Mouse (Mus musculus) induced T-regulatory cell, adult 2 months (primary cell): ENCODE results near the gene Mettl1.
A peak's percentile ranks its signal among the peaks of the same experiment; 100 is the strongest.
"Not testable (repeated sequence)": the region's sequence is repeated elsewhere in the genome, so short reads cannot be mapped to it uniquely, and the experiment has no call there.

Experiments
- DNase-seq: peaks from one replicate; pipeline ENCODE4 v3.0.0-alpha.2; 2012; ENCODE audit warnings: low read depth

Gene Mettl1

DNA sequence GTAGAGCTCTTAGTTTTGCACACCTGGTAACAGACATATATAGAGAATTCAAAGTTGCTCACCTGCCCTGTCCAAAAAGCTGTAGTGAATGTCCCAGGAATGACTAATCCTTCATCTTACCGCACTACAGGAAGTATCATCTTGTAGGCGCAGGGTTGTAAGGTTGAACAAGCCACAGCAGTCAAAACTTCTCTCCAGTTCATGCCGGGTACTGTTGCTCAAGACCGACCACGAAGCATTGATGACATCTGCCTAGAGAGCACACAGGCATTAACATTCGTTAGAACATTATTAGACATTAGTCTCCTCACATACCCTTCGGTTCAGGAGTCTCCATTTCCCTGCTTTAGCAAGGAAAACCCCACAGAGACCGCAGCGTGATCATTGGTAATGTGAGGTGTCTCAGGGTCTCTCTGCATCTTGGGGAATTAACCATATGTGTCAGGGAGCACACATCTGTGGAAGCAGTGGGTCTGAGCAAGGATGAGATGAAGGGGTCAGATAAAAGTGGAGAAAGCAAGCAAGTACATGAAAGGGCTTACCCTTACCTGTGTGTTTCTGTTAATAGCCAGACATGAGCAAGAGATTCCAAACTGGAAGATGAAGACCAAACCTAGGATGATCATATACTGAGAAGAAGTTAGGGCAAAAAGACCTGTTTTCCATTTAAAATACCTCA is 27.3 kb downstream of the Mettl1 start:
- no peak for DNase-seq

DNA sequence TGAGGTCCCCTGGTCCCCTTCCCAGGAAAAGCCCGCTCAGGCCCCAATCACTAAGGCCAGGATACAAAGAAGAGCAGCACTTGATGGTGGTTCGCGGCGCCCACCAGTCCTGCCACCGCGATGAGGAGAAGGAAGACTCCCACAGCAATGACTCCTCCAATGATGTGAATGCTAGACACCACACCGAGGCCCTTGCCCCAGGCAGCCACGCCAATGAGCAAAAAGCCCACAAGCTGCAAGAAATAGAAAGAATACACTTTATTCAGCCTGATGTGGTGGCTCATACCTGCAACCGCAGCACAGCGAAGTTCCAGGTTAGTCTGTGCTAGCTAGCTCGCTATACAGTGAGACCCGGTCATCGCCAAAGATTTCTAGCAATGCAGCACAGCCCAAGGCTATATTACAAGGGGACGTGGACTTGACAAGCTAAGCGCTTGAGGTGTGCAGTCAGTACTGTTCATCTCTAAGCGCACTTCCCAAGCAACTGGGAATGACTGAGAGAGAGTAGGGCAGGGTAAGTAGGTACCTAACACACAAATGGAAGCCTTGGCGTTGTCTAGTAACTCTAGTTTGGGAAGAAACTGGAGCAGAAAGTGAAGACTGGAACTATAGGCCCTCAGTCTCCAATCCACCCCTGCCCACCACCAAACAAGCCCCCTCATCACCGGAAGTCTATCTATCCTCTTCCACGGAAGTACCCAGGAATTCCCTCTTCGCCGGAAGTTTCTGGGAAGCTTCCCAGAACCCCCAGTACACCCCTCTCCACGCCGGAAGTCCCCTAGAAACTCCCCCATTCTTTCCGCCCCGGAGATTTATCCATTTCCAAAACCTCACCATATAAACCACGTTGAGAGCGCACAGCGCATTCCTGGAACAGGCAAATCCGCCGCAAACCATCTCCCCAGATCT is 28.3 kb downstream of the Mettl1 start:
- peak; percentile 52 for DNase-seq

DNA sequence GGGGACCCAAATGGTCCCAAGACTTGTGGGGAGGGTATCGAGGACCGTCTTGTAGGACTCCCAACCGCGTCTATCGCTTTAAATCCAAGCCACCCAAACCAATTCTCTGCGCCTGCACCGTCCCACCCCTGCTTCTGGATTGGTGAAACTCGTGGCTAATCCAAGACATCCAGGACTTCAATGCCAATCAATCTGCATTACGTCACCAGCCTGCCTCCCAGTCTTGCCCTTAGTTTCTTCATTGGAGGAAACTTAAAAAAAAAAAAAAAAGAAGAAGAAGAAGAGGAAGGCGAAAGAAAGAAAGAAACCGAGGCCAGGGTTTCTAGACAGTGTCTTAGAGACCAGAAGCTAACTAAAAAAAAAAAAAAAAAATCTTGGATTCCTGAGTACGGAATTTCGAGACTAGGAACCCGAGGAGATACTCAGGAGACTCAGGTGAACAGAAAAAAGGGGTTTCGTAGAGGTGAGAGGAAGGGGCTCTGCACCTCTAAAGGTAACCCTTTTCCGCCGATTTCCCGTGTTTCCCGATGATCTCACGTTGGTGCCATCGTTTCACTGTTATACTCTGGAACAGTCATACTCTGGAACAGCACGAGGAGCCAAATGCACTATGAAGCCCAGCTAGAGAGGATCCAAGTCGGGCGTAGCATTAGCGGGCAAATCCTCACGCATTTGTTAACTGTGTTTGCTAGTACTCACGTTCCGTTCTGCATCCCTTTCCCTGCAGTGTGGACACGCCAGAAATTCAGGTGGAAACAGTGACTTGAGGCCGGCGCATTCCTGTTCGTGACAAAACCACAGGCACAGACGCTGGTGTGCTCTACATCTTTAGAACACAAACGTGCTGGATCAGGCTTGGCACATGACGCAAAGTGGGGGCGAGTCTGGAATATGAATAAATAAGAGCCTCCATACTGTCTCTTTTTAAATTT is 29.2 kb downstream of the Mettl1 start, which contains the start of gene Tspan31:
Gene Tspan31, minus strand, starts transcription at position 75 of the 932 bp plus-strand sequence.
- DNase-seq = peak; percentile 88

DNA sequence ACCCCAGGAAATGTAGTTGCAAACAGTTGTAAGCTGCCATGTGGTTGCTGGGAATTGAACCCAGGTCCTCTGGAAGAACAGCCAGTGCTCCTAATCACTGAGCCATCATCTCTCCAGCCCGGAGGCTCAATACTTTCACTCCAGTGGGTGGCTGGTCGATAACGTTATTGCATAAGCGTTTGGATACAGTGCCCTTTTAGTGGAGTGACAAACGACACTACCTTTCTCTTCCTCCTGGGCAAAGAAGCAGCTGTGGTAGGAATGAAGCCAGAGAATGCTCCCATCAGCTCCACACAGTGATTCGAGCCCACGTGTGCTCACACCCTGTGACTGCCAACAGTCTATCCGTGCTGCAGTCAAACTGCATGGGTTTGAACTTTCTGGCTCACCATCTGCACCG is 30.0 kb downstream of the Mettl1 start:
- no peak for DNase-seq

DNA sequence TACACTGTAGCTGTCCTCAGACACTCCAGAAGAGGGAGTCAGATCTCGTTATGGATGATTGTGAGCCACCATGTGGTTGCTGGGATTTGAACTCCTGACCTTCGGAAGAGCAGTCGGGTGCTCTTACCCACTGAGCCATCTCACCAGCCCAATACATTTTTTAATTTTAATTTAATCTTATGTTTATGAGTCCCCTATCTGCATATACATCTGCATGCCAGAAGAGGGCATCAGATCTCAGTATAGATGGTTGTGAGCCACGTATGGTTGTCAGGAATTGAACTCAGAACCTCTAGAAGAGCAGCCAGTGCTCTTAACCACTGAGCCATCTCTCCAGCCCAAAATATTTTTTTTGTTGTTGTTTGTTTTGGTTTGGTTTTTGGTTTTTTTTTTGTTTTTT is 31.1 kb downstream of the Mettl1 start:
- DNase-seq = not testable (repeated sequence)

DNA sequence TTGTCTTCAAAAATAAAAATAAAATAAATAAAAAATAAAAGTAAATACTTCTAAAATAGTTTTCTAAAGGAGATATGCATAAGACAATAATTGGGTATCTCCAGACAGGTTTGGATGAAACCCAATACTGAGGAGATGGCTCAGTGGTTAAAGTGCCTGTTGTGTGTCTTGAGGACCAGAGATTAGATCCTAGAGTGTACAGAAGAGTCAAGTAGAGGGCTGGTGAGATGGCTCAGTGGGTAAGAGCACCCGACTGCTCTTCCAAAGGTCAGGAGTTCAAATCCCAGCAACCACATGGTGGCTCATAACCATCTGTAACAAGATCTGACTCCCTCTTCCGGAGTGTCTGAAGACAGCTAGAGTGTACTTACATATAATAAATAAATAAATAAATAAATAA is 31.8 kb downstream of the Mettl1 start:
- not testable (repeated sequence) for DNase-seq

DNA sequence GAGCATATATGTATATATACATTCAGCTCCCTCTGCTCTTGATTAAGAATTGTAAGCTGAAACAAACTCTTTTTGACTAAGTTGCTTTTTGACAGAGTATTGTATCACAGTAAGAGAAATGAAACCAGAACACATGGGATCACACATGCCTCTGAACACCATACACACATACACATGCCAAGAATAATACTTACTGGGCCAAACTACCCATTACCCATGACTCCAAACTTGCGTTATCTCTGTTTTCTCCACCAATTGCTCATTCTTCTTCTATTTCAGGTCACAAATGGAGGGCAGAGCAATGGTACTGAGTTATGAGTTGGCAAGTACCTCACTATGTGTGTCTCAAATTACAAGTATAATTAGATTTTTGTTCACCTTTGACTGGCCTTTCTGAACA is 32.8 kb downstream of the Mettl1 start:
- no peak for DNase-seq

DNA sequence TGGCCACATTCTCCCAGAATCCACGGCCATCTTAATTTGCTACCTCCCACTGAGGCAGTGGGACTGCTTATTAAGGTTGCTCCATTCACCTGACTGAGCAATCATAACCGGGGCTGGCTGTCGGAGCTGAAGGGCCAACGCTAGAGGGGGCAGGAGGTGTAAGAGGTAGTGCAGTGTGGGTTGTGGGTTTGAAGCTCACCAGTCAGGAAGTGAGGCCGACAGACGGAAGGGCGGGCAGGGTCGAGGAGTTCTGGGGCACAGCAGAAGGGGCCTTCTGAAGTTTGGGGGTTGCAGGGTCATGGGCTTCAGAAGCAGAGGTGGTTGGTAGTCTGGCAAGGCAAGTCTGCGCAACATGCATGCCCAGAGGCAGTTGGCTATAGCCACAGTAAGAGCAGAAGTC is 33.9 kb downstream of the Mettl1 start, which contains the start of gene Agap2:
Gene Agap2, plus strand, starts transcription at position 205 of the 400 bp plus-strand sequence.
- peak; percentile 93 for DNase-seq

DNA sequence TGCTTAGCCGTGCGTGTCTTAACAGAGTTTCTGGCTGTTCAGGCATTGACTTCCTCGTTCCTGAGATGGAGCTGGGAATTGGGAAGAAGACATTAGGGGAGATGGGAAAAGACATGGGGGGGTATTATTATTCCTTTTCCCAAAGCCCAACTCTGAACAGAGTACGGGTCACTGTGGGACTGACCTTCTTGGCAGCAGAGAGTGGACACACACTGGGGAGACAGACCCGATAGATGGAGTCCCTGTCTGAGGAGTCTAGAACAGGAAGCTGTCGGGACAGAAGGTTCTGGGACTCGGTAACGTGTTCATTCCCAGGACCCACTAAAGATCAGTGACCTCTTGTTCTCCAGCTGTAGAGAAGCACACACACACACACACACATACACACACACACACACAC is 34.4 kb downstream of the Mettl1 start:
- no peak for DNase-seq

DNA sequence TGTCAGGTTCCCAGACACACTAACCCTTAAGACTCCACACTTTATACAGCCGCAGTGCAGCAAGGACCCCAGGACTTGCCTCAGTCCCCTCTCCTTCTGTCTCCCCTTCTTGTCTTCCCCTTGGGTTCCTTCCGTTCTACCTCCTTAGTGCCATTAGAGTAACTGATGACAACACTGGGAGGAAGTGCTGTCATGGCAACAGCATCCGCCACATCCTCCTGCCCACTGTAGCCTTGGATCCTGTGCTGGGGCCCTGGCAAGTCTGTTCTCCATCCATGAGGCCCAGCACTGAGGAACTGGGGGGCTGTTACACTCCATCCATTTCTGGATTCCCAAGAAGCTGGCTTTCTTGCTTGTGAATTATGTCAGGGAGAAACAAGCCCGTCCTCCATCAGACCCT is 34.9 kb downstream of the Mettl1 start:
- peak; percentile 90 for DNase-seq

DNA sequence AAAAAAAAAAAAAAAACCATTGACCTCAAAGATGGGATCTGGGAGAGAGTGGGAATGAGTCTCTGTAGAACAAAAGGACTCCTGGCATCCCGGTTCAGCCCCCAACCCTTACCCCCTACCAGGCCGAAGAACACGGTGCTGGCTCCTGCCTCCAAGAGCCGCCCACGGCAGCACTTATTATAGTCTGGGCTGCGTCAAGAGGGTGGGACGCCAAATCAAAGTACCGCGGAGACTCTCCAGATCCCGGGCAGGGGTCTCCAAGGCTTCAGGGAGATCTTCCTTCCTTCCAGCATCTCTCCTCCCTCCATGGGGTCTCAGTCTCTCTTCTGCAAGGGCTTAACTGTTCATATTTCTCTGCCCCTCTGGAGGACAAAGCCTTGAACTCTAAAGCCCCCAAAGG is 36.3 kb downstream of the Mettl1 start:
- no peak for DNase-seq

DNA sequence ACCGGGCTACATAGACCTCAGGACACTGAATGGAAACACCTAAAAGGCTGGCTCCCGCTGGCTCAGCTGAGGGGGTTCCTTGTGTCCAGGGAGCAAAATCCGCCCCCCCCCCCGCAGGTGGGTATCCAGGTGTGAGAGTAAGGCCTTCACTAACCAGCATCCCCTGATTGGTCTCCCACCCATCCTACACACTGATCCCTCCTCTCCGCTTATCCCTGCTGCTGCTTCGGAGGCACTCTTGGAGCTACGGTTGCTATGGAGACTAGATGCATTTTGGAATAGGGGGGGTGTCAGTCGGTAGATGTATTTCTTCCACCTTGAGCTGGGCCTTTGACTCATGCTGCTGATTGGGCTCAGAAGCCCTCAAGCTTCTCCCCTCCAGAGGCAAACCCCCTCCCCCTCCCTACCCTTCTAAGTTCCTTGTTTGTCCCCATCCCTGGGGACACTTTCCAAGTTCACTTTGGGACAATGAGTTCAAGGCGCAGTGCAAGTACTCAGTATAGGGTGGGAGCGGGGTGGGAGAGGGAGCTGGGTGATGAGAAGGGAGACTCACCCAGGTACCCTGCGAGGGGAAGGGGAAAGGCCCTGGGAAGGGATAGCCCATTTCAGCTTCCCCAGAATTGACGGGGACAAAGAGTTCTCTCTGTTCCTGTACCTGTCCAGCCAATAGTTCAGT is 36.9 kb downstream of the Mettl1 start:
- DNase-seq = no peak

DNA sequence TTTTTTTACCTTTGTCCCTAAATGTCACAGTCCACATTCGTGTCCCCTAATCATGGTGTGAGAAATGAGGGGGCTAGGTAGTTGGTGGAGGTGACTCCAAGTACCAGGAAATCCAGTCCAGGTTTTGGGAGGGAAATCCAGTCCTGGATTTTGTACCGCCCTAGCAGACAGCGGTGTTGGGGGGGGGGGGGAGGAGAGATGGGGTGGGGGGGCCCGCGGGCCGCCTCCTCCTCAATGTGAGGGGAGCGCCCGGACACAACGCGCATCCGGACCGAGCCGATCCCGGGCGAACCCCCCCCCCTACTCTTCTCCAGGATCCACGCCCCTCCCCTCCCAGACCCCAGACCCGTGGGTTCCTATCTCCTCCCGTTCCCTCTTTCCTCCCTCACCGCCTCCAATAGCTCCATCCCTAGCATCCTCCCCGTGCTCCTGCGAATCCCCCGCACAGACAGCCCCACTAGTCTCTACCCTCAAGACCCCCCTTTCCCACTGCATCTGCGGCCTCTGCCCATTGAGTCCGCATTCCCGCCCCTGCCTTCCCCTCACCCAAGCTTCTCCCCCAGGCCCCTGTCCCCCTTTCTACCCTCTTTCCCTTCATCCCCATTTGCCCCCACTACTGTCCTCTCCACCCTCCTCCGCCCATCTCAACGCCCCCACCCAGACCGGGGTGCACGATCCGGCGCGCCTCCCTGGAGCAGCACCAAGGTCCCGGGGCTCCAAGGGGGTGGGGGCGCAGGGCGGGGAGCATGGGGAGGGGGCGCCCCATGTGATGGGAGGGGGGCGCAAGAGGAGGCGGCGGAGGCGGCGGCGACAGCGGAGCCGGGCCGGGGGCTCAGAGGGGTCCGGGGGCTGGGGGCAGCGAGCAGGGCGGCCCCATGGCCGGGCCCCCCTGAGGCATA is 37.7 kb downstream of the Mettl1 start:
- DNase-seq = no peak

DNA sequence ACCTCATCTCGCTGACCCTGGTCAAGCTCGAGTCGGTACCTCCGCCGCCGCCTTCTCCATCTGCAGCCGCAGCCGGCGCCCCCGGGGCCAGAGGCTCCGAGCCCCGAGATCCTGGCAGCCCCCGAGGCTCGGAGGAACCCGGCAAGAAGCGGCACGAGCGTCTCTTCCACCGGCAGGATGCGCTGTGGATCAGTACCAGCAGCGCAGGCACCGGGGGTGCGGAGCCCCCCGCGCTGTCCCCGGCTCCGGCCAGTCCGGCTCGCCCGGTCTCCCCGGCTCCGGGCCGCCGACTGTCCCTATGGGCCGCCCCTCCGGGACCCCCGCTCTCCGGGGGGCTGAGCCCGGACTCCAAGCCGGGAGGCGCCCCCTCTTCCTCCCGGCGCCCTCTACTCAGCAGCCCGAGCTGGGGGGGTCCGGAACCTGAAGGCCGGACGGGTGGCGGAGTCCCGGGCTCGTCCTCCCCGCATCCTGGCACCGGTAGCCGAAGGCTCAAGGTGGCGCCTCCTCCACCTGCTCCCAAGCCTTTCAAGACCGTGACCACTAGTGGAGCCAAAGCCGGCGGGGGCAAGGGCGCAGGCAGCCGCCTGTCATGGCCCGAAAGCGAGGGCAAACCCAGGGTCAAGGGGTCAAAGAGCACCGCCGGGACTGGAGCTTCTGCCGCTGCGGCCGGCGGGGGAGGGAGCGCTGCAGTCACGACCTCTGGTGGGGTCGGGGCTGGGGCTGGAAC is 38.6 kb downstream of the Mettl1 start:
- no peak for DNase-seq

DNA sequence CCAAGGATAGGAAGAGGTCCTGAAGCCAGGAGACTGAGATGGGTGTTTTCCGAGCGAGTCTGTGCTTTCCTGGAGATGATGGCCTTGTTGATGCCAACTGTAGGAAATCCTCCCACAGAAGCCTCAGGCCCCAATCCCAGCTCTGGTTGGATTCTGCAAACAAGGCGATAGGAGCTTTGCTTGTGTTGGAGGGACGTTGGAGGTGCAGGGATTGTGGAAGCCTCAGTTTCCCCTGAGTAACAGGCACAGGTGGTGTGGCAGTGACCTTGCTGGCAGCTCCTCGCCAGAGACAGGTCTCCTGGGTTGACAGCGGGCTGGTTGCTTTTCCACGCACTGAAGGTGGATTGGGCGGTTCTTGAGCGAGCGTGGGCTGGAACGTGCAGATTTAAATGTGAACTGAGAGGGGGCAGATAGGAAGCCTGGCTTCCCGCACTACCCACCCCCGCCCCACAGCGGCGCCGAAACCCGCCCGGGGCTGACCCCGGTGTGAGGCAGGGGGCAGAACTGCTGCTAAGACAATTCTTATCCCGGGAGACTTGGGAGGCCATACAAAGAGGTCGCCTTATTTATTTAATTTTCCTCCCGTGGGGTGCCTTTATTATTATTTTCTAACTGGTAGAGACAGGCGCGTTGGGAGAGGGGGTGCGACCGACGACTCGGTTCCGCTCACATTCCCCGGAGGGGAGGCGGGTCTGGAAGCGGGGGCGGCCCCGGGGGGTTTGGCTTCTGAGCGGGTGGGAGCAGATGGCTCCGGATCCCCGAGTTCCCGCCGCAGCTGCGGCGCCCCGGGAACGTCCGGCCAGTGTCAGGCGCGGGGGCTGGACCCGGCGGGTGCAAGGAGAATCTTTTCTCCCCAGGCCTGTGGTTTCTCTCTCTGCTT is 39.9 kb downstream of the Mettl1 start:
- DNase-seq = no peak

DNA sequence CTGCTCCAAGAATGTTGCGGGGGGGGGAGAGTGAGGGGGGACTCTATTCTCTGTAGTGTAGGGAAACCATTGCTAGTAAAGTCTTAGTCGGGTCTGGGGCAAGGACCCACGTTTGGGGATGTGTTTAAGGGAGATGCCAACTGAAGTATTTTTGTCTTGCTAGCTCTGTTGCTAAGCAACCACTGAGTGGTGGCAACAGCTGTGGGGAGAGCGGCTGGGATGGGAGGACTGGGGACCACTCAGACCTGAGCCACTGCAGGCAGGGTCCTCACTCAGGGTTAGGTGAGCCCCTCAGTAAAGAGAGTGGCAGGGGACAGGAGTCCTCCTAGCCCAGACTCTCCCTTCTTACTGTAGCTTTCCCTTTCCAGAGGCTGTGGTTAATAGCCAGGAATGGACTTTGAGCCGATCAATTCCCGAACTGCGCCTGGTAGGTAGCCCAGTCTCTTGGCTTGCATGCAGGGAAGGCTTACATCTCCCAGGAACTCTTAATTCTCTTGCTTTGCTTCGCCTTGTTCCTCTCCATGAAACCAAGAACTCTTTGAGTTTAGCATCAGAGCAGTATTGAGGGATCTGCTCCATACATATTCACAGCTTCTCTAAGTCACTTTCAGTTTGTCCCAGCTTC is 40.9 kb downstream of the Mettl1 start:
- no peak for DNase-seq

DNA sequence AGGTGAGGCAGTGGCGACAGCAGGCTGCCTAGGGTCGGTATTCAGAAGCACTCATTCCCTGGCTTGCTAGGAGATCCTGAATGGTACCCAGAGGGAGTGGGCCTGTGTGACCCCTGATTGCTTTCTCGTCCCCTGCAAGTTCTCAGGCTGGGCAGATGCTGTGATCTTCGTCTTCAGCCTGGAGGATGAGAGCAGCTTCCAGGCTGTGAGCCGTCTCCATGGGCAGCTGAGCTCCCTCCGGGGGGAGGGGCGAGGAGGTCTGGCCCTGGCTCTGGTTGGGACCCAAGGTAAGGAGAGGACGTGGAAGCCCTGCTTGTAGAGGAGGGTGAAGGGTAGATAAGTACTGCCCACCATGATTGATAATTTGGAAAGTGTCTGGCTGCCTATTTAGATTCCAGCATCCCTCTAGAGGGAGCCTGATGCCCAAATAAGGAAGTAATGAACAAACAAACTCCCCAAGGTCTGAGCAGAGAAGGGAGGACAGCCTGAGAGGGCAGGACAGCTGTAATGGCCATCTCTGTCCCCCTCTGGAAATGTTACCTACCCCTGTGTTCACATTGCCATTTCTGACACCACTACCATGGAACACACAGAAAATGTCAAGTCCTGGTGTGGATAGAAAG is 42.2 kb downstream of the Mettl1 start:
- no peak for DNase-seq

DNA sequence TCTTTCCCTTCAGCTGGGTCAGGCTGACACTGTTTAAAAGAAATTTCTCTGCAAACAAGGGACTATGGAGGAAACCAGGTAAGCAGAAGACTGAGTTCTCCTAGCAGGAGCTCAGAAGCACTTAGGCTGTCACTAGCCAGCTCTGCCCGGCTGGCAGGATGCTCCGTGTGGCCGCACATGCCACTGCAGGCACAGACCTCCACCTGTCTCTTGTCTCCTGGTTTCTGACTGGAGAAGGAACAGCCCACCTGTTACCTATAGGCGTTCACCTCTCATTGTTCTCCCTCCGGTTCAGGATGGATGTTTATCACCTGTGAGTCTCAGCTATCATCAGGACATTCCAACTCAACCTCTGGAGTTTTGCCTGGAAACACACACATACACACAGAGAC is 42.7 kb downstream of the Mettl1 start:
- no peak for DNase-seq
